Mouse (Mus musculus) megakaryocyte-erythroid progenitor cell, adult 5-6 weeks (primary cell): Measurements from ENCODE around the gene Slc12a7. TPM values are rescaled to one million over a fixed set of nuclear protein-coding genes. Genes with fewer than 3 reads are reported as not detected.
"Not testable (repeated sequence)": the region's sequence is repeated elsewhere in the genome, so short reads cannot be mapped to it uniquely, and the experiment has no call there.

Experiments
- ATAC-seq: replicated peaks from 2 replicates; pipeline ENCODE4 v1.8.0; 2016; ENCODE audit warnings: mild to moderate bottlenecking, inconsistent platforms; ENCODE audit not compliant: severe bottlenecking, poor library complexity, low FRiP score, low TSS enrichment
- total RNA-seq, 2 experiments: library from RNA; stranded (forward) in 1 of 2; stranded (reverse) in 1 of 2; fragments of 200-1000, 215-1000 nt in 1 of 2; fragments of >200 nt in 1 of 2; fragmentation: Nextera tagmentation in 1 of 2; gene quantifications; 2 replicates each; pipeline ENCODE4 v1.2.3; 2014 to 2017

Gene Slc12a7
- total RNA-seq (2014; fragmentation: Nextera tagmentation) (13.3 and 15.4 TPM in 2 replicates), total RNA-seq (2017) (2.2 and 3.5 TPM in 2 replicates)

DNA sequence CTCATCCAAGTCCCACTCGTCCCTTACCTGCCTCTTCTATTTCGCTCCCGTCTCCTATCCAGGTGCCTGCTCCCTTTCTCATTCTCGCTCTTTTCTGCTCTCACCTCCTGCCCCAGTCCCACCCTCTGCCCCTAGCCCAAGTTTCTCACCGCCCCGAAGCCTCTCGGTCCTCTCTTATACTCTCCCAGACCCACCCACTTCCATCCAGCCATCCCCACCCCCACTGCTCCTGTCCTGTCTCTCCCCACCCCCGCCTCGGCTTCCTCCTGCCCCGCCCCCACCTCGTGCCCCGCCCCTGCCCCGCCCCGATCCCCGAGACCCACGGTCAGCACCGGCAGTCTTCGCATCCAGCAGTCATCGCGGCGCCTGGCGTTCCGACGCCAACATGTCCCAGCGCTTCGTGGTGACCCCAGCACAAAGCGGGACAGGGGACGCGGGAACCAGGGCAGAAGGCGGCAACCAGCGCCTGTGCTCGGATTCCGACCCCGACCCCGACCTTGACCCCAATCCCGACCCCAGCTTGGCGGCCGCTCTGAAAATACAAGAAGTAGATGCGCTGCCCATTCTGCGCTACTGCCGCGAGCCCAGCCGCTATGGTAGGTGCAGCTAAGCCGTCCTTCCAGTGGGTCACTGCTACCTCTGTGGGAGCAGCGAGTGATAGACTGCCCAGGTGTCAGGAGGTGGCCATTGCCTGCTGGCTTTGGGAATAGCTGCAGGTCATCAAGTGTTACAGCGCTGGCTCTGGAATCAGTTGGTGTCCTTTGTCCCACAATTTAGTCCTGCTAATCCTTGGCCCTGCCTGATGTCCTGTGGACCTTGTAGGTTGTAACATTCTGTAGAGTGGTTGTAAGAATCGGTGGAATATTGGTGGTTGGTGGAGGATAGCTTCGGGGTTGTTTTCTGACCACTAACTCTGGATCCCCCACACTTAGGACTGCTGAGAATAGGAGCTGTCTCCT, at the start of gene Slc12a7:
Slc12a7 (plus strand) TSS at position 353 of the 959 bp plus-strand sequence.
- ATAC-seq = no peak

GRCm38 (mm10) chr13:73683682-73684081, 49.2 kb upstream of the Slc12a7 start:
- no peak for ATAC-seq

- no peak for ATAC-seq
Observed at GRCm38 (mm10) chr13:73684412-73684811, 48.5 kb upstream of the Slc12a7 start.

DNA sequence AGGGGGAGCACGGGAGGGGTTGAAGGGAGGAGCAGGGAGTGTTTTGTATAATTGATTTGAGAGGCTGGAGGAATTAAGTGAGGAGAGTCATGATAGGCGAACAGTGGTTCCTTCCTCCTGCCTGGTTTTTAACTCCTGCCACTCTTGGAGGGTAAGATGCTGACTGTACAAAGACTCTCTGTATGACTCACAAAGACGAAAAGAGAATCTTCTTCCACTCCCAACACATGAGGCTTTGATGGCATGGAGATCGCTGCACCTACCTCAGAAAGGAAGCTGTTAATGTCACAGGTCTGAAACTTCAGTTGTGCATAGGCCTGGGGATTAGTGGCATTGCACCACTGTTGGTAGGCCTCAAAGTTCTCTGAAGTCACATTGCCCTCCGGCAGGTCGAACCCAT, 47.4 kb upstream of the Slc12a7 start:
- no peak for ATAC-seq

- no peak for ATAC-seq
Observed at GRCm38 (mm10) chr13:73687601-73688000, 45.3 kb upstream of the Slc12a7 start.

DNA sequence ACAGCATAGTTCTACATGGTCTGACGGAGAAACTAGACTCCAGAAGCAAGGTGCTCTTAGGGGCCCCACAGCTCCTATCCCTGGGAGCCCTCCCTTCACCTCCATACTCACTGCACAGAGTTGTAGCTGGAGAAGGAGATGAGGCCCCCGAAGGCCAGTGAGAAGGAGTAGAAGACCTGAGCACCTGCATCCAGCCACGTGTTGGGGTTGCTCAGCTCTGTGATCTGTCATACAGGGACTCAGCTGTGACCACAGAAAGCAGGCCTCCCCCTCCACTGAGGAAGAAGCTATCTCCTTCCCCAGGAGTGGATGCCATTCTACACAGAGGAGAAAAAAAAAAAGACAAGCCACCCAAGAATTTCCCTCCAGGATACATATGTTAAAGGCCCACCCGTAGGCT, 44.0 kb upstream of the Slc12a7 start:
- ATAC-seq = no peak

DNA sequence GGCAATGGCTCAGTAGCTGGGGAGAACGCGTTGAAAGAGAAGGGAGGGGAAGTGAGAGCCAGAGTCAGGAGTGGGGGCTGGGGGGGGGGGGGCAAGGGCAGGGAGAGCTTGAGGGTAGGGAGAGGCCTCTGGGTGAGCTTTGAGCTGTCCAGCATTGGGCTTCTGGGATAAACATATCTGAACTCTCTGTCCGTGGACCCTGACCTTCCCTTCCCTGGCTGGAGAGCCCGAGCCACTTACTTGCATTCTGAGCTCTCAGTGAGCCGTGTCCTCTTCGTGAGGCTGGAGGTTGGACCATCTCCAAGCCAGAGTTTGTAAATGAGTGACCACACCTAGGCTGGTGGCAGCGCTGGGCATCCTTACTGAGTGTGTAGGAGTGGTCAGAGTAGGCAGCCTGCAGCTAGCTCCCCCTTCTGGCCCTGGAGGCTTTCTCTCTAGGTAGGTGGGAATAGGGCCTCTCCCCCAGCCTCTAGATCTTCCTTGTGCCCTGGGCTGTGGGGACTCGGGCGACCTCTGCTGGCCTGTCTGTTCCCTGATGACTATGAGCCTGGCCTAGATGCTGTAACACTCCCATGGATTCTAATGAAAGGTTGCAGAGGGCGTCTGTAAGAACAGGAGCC, 40.5 kb upstream of the Slc12a7 start:
- ATAC-seq = peak; percentile 89

- ATAC-seq = no peak
Observed at GRCm38 (mm10) chr13:73693333-73693732, 39.6 kb upstream of the Slc12a7 start.

DNA sequence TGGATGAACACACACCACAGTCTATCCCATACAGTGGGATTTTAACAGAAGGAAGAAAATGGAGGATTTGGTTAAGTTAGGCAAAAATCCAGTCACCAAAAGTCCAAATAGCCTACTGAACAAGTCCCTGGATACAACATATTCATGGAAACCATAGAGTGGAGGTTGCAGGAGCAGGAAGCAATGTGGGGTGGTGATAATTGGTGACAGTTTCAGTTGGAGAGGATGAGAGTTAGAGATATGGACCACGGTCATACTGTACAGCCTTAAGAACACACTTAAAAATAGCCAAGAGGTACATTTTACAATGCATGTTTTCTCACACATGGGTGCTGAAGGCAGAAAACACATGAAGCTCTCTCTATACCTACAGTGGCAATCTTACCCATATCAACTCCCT, 37.9 kb upstream of the Slc12a7 start:
- ATAC-seq = no peak; the same call in 1 of the 2 replicates

DNA sequence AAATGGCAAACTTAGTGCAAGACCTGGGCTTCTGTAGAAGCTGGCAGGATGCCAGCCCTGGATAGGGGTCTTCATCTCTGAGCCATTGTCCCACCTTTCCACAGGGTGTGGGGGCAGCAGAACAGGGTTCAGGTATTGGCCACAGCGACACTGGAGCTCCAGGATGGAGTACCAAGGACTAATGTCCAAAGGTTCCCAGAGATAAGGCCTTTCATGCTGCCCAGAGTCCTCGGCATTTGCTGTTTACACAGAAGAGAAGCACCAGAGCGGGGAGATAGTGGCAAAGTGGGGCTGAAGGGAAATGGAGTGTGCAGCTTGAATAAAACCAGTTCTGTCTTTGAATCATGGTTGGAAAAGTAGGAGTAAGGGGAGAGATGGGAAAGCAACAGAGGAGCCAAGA, 36.4 kb upstream of the Slc12a7 start:
- ATAC-seq = no peak

DNA sequence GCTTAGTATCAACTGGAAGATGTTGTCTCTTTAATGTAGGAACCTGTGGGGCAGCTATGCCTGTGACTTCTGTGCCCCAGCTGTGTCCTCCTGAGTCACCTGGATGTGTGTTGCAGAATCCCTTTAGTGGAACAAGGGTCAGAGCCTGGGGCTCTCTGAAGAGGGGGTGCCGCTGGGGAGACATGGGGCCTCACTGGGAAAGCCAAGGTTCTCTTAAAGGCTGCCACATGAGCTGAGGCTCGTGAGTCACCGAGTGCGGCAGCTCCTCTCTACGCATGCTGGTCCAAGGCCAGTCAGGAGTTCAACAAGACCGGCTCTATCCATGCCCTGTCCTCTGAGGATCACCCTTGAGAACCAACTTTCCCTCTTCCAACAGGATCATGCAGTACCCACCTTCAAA, 33.2 kb upstream of the Slc12a7 start:
- ATAC-seq = no peak

GRCm38 (mm10) chr13:73700554-73700953, 32.3 kb upstream of the Slc12a7 start:
- ATAC-seq = no peak

DNA sequence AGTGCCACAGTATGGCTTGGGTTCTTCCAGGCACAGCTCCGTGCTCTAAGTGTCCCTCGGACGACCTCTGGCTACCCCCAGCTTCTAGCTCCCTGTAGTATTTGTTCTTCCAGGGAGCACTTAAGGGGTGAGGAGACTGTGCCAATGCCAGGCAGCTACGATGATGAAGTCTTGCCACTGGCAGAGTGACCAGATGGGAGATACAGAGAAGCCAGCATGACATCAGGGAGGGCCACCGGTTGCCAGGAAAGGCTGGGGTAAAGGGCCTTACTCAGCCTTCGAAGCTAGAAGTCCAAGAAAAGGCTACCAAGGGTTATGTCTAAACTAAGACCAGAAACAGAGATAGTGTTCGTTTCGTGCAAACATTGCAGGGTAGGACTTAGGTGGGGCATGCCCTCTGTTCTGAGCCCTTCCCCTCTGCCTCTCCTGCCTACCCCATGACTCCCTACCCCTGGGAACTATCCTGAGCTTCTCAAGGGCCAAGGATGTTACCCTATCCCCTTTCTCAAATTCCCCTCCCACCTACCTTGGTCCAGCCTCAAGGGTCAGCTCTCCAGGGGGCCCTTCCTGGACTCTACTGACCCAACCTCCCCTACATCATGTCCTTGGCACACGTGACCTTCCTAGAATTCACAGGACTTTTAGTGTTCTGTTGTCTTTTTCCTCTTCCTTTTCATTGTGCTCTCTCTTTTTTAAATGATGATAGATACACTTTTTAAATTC, 31.6 kb upstream of the Slc12a7 start:
- no peak for ATAC-seq

- no peak for ATAC-seq
Observed at GRCm38 (mm10) chr13:73702776-73703175, 30.1 kb upstream of the Slc12a7 start.

DNA sequence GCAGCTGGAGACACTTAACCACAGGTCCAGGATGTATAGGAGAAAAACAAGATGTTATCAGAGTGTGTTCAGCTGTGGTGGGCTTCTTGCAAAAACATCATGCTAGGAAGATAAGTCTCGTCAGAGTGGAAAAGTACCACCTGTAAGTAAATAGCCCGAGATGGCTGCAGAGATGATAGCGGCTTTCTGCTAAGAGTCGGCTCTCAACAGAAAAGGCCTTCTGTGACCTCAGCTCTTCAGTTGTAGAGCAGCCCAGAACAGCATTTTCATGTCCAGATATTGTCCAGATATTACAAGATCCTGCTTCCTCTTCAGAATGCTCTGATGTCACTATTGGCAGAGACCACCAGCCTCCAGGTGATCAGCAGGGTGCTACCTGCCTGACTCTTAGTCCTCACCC, 29.4 kb upstream of the Slc12a7 start:
- ATAC-seq = not testable (repeated sequence)

- ATAC-seq = no peak
Observed at GRCm38 (mm10) chr13:73704694-73705325, 28.1 kb upstream of the Slc12a7 start, which contains the start of gene Slc6a19. Gene Slc6a19, minus strand, starts transcription at chr13:73704865.

DNA sequence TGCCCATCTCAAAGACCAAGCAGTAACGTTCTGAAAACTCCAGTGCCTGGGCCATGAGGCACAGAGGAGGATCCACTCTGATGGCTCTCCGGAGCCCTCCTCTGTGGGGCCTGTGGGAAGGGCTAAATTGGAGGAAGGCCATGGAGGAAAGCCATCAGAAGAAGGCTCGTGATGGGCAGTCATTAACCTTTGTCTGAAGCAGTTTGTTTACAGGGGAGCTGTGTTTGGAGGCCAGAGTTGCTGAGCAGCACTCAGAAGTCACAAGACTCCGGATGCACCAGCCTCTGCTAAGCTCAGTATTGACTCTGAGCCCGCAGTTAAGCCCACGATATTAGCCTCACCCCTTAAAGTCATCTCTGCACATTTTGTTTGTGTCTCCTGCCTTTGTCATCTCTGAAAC, 23.4 kb upstream of the Slc12a7 start:
- no peak for ATAC-seq

DNA sequence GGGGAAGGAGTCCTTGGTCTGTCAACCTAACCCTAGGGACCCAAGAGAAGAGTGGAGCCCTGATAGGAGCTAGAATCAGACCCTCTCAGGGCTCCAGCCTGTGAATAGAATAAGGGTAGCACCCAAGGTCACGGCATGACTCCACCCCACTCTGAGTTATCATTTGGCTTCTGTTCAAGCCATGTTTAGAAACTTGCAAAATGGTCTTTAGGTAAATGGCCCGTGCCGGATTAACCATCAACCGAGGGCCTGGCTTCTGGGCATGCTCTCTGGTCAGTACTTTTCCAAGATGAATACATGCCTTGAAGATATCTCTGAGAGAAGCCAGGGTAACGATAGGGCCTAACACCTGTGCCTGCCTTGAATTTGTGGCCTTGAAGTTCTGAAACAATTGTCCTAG, 21.7 kb upstream of the Slc12a7 start:
- ATAC-seq = no peak

DNA sequence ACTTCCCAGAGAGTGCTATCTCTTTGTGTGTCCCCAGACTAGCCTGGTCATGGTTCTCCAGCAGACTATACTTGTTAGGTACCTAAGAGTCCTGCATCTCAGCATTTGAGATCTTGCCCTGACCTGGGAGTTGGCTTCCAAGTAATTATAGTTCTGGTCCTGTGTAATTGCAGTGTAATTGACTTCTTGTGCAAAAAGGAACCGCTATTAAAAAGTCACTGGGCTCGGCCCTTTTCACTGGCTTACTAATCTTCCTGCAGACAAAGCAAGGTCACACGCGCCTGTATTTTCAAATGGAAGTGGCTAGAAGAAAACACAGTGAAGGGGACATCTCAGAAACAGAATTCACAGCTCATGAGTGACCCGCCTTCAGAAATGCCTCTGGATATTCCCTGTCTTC, 21.1 kb upstream of the Slc12a7 start:
- no peak for ATAC-seq

DNA sequence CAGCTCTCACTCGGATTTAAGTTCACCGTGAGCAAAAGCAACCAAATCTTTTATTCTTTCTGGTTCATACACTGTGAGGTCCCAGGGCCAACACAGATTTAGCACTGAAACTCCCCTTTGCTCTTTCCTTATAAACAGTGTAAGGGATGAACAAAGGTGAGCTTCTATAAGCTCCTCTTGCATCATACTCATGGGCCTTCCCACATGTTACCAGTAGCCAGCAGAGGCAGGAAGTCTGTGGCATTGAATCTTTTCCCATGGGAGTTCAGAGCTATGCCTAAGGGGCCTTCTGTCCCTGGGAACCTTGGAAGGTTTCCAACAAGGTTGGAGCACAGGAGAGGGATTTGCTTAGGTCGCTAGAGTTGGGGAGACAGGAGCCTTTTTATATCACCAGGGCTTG, 20.7 kb upstream of the Slc12a7 start:
- no peak for ATAC-seq
